Mouse (Mus musculus) cerebellum, postnatal 4 days (tissue): ENCODE measurements around the gene Pla2g6.
A peak's percentile ranks its signal among the peaks of the same experiment; 100 is the strongest.

Source experiments
- DNase-seq, 2 experiments: peaks; one replicate each; pipeline ENCODE4 v3.0.0; 2022; ENCODE audit warnings: low spot score in 2 of 2, mixed read lengths in 1 of 2

Pla2g6 gene

DNA sequence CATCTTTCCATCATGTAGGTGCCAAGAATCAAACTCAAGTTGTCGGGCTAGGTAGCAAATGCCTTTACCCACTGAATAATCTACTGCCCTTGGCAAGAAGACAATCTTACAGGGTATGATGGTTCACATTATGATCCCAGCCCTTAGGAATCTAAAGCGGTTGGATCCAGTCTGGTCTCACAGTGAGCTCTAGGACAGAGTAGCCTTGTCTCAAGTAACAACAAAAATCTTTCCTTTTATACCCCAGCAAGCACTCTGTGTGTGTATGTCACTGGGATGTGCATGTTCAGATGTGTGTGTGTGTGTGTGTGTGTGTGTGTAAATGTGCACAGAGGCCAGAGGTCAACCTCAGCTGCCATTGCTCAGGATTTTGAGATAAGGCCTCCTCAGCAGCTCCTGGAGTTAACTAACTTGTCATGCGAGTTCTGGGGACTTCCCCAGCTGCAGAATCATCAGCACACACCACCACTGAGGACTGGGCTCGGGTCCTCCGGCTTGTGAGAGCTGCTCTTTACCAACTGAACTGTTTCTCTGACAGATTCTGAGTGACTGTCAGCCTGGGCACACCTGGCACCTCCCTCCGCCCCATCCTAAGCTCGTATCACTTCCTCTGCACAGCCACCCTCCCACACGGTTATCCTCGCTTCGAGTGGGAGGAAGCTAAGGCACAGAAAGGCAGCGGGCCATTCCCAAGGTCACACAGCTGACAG is 5.8 kb downstream of the Pla2g6 start:
- DNase-seq = no peak

DNA sequence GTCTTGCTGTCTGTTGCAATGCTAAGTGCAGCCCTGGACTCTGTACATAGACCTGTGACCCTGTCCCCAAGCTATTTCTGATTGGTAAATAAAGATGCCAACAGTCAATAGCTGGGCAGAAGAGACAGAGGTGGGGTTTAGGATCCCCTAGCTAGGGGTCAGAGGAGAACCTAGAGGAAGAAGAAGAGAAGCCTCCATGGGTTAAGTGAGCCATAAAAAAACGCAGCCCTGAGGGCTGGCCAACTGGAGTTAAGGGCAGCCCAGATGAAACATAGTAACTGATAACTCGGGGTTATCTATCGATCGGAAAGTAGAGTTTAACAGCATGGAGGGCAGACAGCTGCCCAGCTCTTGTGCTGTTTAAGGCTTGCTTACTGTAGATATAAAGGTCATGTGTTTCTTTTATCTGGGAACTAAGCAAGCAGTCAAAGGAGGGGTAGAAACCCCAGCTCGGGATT is 6.4 kb downstream of the Pla2g6 start:
- DNase-seq = no peak

DNA sequence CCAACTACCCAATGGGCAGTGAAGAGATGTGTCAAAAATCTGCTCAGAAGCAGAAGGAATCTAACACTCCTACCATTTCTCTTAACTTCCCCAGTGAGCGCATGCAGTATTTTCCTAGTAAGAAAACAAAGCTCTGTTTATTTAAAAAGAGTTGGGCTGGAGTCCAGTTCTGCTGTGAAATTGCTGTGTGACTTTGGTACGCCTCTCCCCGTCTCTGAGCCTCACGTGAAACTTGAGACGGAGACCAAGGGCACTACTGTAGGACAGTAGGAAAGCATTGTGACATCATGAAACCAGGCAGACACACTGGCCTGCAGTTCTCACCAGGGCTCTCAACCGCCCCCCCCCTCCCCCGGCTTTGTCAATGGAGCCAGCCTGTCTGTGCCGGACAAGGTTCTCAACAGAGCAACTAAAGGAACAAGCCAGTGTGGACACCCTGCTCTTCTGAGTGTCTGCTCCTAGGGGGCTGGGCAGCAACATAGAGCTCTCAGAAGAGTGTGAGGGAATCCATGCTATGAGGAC is 14.3 kb downstream of the Pla2g6 start:
- DNase-seq = no peak

DNA sequence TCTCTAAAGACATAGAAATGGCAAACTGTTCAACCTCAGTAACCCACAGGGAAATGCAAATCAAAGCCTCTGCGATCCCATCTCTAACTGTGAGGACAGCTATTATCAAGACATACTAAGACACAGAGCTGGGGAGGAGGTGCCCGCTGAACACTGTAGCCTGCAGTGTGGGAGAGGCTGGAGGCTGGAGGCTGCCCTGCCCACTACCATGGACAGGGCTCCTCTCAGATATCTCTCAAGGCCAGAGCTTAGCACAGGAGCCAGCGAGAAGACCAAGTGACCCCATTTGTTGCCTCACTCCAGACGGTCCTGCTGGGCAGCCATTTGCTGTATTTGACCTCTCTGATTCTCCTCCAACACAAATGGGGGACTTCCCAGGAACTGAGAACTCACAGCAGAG is 20.3 kb downstream of the Pla2g6 start:
- no peak for DNase-seq

DNA sequence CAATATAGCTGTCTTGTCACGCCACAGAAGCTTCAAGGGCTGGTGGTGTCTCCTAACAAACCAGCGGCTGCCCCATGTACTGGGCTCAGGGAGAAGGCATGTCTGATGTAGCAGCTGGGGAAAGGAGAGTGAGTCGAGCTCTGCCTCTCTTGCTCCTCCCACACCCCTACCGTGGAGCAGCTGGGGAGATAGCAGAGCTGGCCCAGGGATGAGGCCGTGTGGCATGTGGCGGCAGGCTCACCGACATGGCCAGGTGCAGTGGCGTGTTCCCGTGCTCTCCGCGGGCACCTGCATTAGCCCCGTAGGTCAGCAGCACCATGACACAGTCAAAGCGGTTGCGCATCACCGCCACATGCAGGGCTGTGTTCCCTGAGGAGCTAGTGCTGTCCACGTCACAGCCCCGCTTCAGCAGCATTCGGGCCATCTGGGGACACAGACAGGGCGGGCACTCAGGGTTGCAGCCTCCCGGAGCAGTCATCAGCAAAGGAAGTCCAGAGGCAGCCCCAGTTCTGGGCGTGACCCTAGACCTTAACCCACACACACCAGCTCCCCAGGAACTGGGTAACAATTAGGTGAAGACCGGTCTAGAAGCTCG is 22.1 kb downstream of the Pla2g6 start:
- no peak for DNase-seq

DNA sequence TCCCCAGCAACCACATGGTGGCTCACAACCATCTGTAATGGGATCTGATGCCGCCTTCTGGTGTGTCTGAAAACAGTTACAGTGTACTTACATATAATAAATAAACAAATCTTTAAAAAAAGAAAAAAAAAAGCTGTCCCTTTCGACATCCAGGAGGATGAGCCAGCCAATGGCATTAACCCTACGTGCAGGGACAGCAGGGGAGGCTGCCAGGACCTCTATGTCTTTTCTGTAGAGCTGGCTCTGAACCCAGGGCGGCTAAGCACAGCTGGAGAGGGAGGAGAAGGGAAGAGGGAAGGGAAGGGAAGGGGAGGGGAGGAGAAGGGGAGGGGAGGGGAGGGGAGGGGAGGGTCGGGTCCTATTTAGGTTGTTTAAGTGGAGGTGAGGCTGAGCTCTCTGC is 23.4 kb downstream of the Pla2g6 start:
- DNase-seq = no peak

DNA sequence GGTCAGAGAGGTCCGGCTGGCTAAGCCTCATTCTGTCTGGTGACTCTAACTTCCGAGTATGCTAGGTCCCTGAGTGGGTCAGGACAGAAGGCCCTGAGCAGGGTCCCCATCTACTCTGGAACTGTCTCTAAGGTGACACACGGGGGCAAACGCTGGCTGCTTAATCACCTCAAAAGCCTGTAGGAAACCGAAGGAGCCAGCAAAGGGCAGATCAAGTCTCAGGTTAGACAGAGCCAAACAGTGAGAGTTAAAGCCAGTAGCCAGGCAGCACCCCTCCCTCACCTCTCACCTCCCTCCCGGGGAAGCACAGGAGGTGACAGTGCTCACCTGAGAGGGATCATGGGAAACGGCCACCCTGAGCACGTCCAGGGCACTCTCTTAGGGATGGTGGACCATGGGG is 24.5 kb downstream of the Pla2g6 start:
- DNase-seq = peak in 1 of 2 experiments; percentile 28

DNA sequence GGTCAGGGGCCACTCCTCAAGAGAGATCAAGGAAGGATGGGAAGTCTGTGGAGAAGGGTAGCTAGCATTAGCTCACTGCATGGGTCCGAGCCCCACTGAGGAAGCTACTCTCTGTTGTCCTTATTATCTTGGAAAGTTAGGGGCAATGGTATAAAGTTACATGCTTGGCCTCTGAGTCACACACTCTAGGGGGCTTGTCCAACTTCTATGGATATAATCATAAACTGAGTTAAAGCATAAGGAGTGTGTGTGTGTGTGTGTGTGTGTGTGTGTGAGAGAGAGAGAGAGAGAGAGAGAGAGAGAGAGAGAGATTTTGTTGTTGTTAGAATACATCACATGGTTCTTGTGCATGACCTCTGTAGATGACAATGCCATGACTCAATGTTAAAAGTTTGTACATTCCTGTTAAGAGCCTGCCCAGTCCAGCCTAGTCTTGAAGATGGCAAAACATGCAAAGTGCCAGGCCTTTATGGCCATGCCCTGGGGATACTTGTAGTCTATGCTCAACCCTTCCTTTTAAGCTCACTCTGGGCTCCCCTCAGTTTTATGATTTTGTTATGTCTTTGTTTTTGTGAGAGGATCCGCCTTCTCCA is 28.5 kb downstream of the Pla2g6 start:
- no peak for DNase-seq

DNA sequence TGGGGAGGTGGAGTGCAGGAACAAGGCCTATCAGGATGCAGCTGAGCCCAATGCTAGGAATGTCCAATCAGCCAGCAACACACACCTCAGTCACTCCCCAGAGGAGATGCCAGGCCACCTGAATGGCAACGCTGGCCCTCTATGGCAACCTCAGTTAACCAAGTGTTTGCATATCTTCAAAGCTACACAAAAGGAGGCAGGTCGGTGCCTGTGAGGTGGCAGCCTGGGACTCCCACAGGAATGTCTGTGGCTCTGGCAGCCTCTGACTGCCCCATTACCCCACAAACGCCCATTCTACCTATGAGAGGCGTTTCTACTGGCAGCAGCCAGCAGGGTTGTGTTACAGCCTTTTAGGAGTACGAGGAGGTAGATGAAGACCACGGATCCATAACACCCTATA is 29.6 kb downstream of the Pla2g6 start:
- DNase-seq = no peak

DNA sequence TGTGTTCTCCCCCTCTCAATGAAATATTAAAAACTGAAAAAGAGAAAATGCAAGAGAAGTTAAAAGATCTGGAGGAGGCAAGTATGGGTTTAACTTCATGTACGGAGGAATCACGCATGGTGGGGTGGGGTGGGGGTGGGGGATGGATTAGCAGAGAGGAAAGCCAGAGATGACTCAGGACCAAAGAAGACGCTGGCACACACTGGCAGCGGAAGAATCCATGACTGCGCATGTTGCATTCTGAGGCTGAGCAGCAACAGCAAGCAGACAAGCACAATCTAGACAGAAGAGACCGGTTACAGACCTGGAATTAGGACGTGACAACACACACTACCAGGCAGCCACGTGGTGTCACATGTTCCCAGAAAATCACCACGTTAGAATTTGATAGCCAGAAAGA is 35.4 kb downstream of the Pla2g6 start:
- DNase-seq = no peak

DNA sequence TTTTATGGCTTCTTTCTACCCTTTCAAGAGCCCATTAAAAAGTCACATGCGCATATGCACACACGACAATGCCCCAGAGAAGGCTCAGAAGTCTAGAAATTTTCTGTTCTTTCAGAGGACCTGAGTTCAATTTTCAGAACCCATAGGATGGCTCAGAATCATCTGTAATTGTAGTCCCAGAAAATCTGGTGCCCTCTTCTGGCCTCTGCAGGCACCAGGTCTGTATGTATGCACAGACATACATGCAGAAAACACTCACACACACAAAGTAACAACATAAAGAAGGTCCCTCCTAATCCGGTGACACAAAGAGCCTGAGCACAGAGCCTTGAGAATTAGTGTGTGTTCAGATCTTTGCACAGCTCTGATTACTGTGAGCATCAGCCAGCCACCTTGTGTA is 37.9 kb downstream of the Pla2g6 start:
- no peak for DNase-seq

DNA sequence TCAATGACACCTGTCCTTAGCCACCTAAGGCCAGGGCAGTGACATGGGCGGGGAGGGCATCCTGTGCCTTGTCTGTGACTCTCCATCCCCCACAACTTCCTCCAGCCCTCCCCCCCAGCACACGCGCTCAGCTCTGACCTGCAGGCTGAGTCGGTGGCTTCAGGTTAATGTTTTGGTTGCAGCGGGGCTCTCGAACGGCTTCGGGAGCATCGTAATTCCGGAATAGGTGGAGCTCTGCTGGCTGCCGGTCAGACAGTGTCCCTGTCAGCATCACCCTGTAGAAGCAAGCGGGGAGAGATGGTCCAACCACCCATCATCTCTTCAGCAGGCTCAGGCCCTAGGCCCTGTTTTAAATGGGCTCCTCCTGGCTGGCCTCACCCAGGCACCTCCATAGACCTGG is 38.7 kb downstream of the Pla2g6 start:
- no peak for DNase-seq

DNA sequence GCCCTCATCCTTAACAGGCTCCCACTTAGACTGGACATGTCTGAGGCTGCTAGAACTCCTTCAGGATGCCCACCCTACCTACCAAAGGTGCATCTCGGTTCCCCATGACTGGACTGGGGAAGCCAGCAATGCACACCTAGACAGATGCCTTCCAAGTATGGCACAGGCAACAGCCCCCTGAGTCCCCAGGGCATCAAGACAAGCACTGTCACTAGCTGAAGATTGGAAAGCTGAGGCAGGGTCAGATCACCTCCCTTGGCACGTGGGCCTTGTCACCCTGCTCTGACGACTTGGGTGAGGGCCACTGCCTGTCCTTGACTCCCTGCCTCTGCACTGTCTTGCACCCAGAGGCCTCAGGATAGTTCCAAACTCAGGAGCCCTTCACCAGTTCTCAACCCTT is 39.8 kb downstream of the Pla2g6 start:
- no peak for DNase-seq

DNA sequence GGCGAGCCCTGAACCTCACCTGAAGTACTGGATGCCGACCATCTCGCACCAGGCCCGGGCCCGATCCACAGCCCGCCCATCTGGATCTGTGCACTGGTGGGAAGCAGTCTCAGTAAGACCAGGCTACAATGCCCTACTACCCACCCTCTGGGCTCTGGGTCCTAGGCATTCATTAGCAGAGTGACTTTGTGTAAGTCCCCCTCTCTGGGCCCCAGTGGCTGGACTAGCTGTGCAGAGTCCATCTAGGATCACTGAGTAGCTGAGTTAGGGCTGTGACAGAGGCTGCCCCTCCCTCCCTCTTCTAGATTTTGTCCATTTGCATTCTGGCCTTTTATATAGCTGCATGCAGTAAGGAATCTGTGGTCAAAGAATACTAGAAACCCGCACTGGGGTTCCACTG is 41.1 kb downstream of the Pla2g6 start:
- no peak for DNase-seq

DNA sequence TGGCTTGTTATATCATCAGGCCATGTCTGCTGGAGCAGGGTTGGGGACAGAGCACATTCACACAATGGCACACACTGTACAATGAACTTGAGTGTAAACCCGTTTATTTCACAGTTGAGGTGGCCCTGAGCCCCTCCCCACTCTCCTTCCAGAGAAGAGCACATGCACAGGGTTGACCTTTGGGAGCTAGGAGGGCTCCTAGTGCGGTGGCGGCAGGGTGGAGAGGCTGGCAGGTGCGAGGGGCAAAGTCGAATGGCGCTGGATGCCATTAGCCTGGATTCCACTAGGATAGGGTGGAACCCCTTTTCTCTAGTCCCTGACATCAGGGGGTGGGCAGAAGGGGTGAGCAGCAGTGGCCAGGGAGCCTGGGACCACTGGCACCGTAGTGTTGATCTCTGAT is 42.0 kb downstream of the Pla2g6 start:
- DNase-seq = no peak

DNA sequence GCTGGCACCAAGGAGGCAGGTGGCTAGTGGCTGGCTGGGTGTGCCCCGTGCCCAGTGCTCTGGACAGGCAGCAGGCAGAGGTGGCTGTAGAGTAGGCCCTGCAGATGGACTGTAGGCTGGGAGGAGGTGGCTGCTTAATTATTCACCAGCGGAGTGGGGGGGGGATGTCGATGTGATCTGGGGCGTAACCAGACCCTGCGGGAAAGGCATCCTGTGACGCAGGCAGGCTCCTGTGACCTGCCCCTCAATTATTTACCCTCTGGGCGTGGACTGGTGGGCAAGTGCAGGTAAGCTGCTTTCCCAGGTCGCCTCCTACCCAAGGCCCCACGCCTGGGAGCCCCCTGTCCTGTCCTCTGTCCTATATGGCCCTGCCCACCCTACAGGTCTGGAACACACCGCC is 42.8 kb downstream of the Pla2g6 start, which contains the start of gene Baiap2l2:
Gene Baiap2l2 (minus strand): TSS at position 139 of the 400 bp plus-strand sequence.
- DNase-seq = no peak

DNA sequence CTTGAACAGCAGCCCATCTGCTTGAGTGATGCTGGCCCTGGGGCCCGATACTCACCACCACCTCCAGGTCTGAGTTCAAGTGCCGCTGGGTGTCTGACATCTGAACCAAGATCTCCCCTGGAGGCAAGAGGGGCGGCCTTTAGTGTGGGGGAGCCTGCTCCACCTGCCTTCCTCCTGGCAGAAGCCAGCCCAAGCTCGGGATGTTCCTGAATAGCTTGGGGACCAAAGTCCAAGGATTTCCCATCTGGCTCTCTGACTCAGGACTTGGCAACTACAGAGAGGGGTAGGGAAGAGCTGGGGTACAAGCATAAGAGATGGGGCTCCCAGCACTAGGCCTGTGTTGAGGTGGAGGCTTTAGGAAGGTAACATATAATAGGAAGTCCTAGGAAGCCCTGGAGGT is 44.8 kb downstream of the Pla2g6 start:
- no peak for DNase-seq

DNA sequence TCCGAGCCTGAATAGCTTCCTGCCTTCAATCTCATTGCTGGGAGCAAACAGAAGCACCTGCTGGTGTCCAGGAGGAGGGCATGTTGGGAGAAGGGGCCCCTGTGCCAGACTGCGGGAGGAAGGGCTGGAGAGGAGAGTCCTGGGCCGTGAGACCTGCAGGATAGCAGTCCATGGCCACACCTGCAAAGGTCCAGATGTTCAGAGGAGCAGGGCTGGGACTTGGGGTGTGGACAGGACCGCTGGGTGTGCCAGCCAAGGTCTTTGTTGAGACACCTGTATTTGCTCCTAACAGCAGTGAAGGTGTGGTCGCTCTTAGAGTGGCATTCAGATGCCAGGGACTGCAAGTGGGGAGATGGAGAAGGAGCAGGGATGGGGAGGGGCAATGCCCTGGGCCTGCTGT is 45.8 kb downstream of the Pla2g6 start:
- DNase-seq = no peak

DNA sequence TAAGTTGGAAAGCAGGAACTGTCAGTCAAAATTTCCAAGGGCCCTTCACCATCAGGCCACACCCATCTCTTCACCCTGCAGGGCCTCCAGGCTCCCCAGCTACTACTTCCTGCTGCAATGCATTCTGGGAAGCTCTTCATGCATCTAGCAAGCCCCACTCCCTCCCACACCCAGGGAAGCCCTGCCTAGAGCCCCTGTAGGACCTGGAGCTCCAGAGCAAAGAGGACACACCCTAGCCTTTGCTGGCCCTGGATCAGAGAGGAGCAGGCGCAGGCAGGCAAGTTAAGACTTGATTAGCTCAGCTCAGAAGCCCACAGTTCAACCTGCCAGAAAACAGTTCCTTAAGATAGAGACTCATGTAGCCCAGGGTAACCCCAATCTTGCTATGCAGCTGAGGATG is 46.8 kb downstream of the Pla2g6 start:
- no peak for DNase-seq

DNA sequence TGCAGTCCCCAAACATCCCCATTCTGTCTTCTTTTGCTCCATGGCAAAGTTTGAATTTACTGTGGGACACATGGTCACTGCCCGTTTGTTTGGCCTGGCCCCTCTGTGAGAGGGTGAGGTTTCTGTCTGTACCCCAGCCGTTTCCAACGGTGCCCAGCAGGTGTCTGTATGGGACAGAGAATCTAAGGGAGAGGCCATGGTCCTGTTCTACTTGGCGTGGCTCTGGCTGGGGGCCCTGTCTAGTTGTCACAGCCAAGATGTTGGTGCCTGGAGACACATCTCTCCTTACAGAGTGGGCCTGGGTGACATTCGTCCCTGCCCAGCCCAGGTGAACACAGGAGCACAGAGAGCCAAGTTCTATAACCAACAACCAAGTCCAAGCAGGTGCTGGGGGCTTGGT is 47.3 kb downstream of the Pla2g6 start:
- no peak for DNase-seq

DNA sequence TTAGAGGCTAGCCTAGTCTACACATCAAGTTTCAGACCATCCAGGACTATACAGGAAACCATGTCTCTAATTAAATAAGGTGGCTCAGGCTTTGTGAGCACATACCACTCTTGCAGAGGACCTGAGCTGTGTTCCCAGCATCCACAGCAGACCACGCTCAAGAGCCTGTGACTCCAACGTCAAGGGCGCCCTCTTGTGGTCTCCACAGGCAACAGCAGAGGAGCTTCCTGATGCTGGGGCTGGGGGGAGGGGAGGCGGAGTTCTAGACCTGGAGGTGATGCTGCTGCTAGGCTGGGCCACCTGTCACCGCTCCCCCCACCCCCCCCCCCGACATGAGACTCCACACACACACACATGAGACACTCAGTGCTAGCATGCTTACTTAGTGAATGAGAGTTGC is 48.0 kb downstream of the Pla2g6 start:
- no peak for DNase-seq

DNA sequence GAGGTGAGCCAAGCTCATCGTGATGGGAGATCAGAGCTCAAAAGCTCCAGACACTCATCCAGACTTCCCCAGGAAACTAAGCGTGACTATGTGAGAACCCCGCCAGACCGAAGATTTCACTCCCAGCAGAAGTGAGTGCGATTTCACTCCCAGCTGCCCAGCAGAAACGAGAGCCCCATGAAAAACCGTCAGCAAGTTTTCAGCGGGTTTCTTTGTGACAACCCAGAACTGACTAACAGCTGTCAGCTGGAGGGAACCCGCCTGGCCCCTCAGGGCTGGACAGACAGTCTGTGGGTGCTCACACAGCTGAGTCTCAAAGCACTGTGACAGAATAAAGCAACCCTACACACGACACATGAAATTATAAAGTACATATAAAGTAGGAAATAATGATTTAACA is 50.5 kb downstream of the Pla2g6 start:
- no peak for DNase-seq

DNA sequence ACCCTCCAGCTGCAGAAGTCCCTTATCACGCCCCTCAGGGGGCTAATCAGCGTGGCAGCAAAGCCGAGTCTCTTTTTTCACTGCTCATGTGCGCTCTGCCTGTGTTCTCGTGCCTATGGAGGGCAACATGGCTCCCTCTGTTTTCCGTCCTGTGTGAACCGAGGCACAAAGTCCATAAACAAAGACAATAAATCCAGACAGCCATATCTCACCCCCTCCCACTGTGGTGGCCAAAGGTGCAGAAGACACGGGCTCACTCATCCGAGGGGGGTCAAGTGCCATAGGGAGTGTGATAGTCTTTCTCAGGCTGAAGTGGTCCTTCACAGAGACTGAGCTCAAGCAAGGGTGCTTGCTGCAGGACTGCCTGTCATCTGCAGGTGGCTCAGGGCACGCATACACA is 55.2 kb downstream of the Pla2g6 start:
- no peak for DNase-seq
